Mouse (Mus musculus): ENCODE results near the gene Adgre5. TPM values are rescaled to one million over a fixed set of nuclear protein-coding genes. Genes with fewer than 3 reads are reported as not detected.

Gene Adgre5
- polyA plus RNA-seq, 1 experiment, result 23.5 TPM

GRCm38 (mm10) chr8:83772701-83773451, 31.8 kb upstream of the Adgre5 start:
- peak overlapping the region; percentile 86 for H3K4me3 ChIP-seq (replicated peaks)
- no peaks in the 10 kb centered on the region for H3K36me3 ChIP-seq (replicated peaks; ENCODE audit: low read length)
- H3K27me3 ChIP-seq (replicated peaks), result peaks cover 6% of the 10 kb centered on the region
- no peaks in the 10 kb centered on the region for H3K9me3 ChIP-seq
- peaks cover 69% of the 10 kb centered on the region for H3K4me1 ChIP-seq
- TF ChIP-seq FLI1 (IDR thresholded peaks at IDR 0.05; ENCODE audit: low read length), result no peak
- TF ChIP-seq GATA1 (IDR thresholded peaks at IDR 0.05; ENCODE audit: borderline replicate concordance, low read length), result no peak

GRCm38 (mm10) chr8:83771791-83772190, 30.7 kb upstream of the Adgre5 start:
- TF ChIP-seq FLI1 (IDR thresholded peaks at IDR 0.05; ENCODE audit: low read length), result no peak
- no peak for TF ChIP-seq GATA1 (IDR thresholded peaks at IDR 0.05; ENCODE audit: borderline replicate concordance, low read length)
- H3K36me3 ChIP-seq (replicated peaks; ENCODE audit: low read length), result no peaks in the 10 kb centered on the region

GRCm38 (mm10) chr8:83770669-83771068, 29.5 kb upstream of the Adgre5 start:
- Histone ChIP-seq H3K36me3 (replicated peaks; ENCODE audit: low read length) (no peaks in the 10 kb centered on the region), H3K9me3 (peaks cover 4% of the 10 kb centered on the region; the same call in 1 of the 2 replicates), H3K4me3 (replicated peaks) (no peak overlapping the region), H3K27me3 (replicated peaks) (peaks cover 6% of the 10 kb centered on the region), H3K4me1 (peaks cover 73% of the 10 kb centered on the region)
- TF ChIP-seq GATA1 (IDR thresholded peaks at IDR 0.05; ENCODE audit: borderline replicate concordance, low read length) (no peak), FLI1 (IDR thresholded peaks at IDR 0.05; ENCODE audit: low read length) (no peak)

More at GRCm38 (mm10) chr8:83771791-83772190, 30.7 kb upstream of the Adgre5 start:
- peaks cover 70% of the 10 kb centered on the region for H3K4me1 ChIP-seq
- 0 out of 2 replicates have a peak, but pooled peaks cover under 1% of the 10 kb centered on the region for H3K9me3 ChIP-seq
- no peak overlapping the region for H3K4me3 ChIP-seq (replicated peaks)
- peaks cover 6% of the 10 kb centered on the region for H3K27me3 ChIP-seq (replicated peaks)

GRCm38 (mm10) chr8:83769720-83770119, 28.6 kb upstream of the Adgre5 start:
- H3K4me3 ChIP-seq (replicated peaks), result no peak overlapping the region
- TF ChIP-seq GATA1 (IDR thresholded peaks at IDR 0.05; ENCODE audit: borderline replicate concordance, low read length) (no peak), FLI1 (IDR thresholded peaks at IDR 0.05; ENCODE audit: low read length) (no peak)
- peaks cover 6% of the 10 kb centered on the region for H3K27me3 ChIP-seq (replicated peaks)
- H3K36me3 ChIP-seq (replicated peaks; ENCODE audit: low read length), result no peaks in the 10 kb centered on the region
- peaks cover 74% of the 10 kb centered on the region for H3K4me1 ChIP-seq
- H3K9me3 ChIP-seq, result peaks cover 9% of the 10 kb centered on the region; the same call in 1 of the 2 replicates

GRCm38 (mm10) chr8:83768526-83768925, 27.4 kb upstream of the Adgre5 start:
- TF ChIP-seq FLI1 (IDR thresholded peaks at IDR 0.05; ENCODE audit: low read length), result no peak
- no peak for TF ChIP-seq GATA1 (IDR thresholded peaks at IDR 0.05; ENCODE audit: borderline replicate concordance, low read length)
- Histone ChIP-seq H3K36me3 (replicated peaks; ENCODE audit: low read length) (no peaks in the 10 kb centered on the region), H3K4me1 (peaks cover 66% of the 10 kb centered on the region), H3K9me3 (peaks cover 9% of the 10 kb centered on the region; the same call in 1 of the 2 replicates), H3K27me3 (replicated peaks) (peaks cover 3% of the 10 kb centered on the region), H3K4me3 (replicated peaks) (peak overlapping the region; percentile 50)

GRCm38 (mm10) chr8:83767442-83767841, 26.3 kb upstream of the Adgre5 start:
- H3K4me1 ChIP-seq, result peaks cover 55% of the 10 kb centered on the region

GRCm38 (mm10) chr8:83765663-83766062, 24.5 kb upstream of the Adgre5 start:
- no peak for TF ChIP-seq GATA1 (IDR thresholded peaks at IDR 0.05; ENCODE audit: borderline replicate concordance, low read length)
- peaks cover 5% of the 10 kb centered on the region for H3K27me3 ChIP-seq (replicated peaks)
- peaks cover 41% of the 10 kb centered on the region for H3K4me1 ChIP-seq
- H3K36me3 ChIP-seq (replicated peaks; ENCODE audit: low read length), result no peaks in the 10 kb centered on the region
- H3K9me3 ChIP-seq, result peaks cover 9% of the 10 kb centered on the region; the same call in 1 of the 2 replicates
- H3K4me3 ChIP-seq (replicated peaks), result no peak overlapping the region

More at GRCm38 (mm10) chr8:83767442-83767841, 26.3 kb upstream of the Adgre5 start:
- no peaks in the 10 kb centered on the region for H3K36me3 ChIP-seq (replicated peaks; ENCODE audit: low read length)
- H3K27me3 ChIP-seq (replicated peaks), result peaks cover under 1% of the 10 kb centered on the region
- no peak overlapping the region for H3K4me3 ChIP-seq (replicated peaks)
- TF ChIP-seq FLI1 (IDR thresholded peaks at IDR 0.05; ENCODE audit: low read length) (no peak), GATA1 (IDR thresholded peaks at IDR 0.05; ENCODE audit: borderline replicate concordance, low read length) (no peak)
- H3K9me3 ChIP-seq, result peaks cover 9% of the 10 kb centered on the region; the same call in 1 of the 2 replicates

- peaks cover 5% of the 10 kb centered on the region for H3K27me3 ChIP-seq (replicated peaks)
- H3K4me3 ChIP-seq (replicated peaks), result no peak overlapping the region
- H3K4me1 ChIP-seq, result peaks cover 32% of the 10 kb centered on the region
- H3K9me3 ChIP-seq, result peaks cover 9% of the 10 kb centered on the region; the same call in 1 of the 2 replicates
- no peaks in the 10 kb centered on the region for H3K36me3 ChIP-seq (replicated peaks; ENCODE audit: low read length)
- TF ChIP-seq GATA1 (IDR thresholded peaks at IDR 0.05; ENCODE audit: borderline replicate concordance, low read length) (no peak), FLI1 (IDR thresholded peaks at IDR 0.05; ENCODE audit: low read length) (no peak)
These were observed 23.6 kb upstream of the Adgre5 start for GRCm38 (mm10) chr8:83764717-83765116.

GRCm38 (mm10) chr8:83764116-83764515, 23.0 kb upstream of the Adgre5 start:
- Histone ChIP-seq H3K36me3 (replicated peaks; ENCODE audit: low read length) (no peaks in the 10 kb centered on the region), H3K27me3 (replicated peaks) (peaks cover 5% of the 10 kb centered on the region), H3K4me1 (peaks cover 26% of the 10 kb centered on the region), H3K4me3 (replicated peaks) (no peak overlapping the region), H3K9me3 (peaks cover 9% of the 10 kb centered on the region; the same call in 1 of the 2 replicates)
- TF ChIP-seq GATA1 (IDR thresholded peaks at IDR 0.05; ENCODE audit: borderline replicate concordance, low read length) (no peak), FLI1 (IDR thresholded peaks at IDR 0.05; ENCODE audit: low read length) (no peak)

- Histone ChIP-seq H3K27me3 (replicated peaks) (peaks cover 7% of the 10 kb centered on the region), H3K36me3 (replicated peaks; ENCODE audit: low read length) (no peaks in the 10 kb centered on the region), H3K4me3 (replicated peaks) (no peak overlapping the region), H3K9me3 (no peaks in the 10 kb centered on the region), H3K4me1 (no peaks in the 10 kb centered on the region)
- TF ChIP-seq GATA1 (IDR thresholded peaks at IDR 0.05; ENCODE audit: borderline replicate concordance, low read length) (no peak), FLI1 (IDR thresholded peaks at IDR 0.05; ENCODE audit: low read length) (no peak)
These were observed 18.2 kb upstream of the Adgre5 start for GRCm38 (mm10) chr8:83759231-83759759.
